Mouse (Mus musculus): ENCODE data around the gene 1110008P14Rik. TPM values are rescaled to one million over a fixed set of nuclear protein-coding genes. Genes with fewer than 3 reads are reported as not detected.

The 1110008P14Rik gene
- polyA plus RNA-seq, 1 experiment from 2014 or later: 47.8 TPM

- ATAC-seq (ENCODE audit: insufficient number of reproducible peaks, insufficient read depth, low FRiP score, low TSS enrichment, low read depth): no peak
- Histone ChIP-seq H3K27me3 (no peaks in the 10 kb centered on the region), H3K9me3 (no peaks in the 10 kb centered on the region), H3K4me2 (no peak within 1 kb of the TSS), H3K4me3 (no peak within 1 kb of the TSS), H3K9ac (peak within 1 kb of the TSS; percentile 32; the same call in 1 of the 2 replicates), H3K36me3 (no peaks in the 10 kb centered on the region), H3K27ac (no peak within 1 kb of the TSS), H3K4me1 (peaks cover 7% of the 10 kb centered on the region; the same call in 1 of the 2 replicates)
- whole genome bisulfite sequencing: 64% methylated on average over 5 of the region's 5 CpGs
Observed at GRCm38 (mm10) chr2:32387706-32388490, 6.2 kb upstream of the 1110008P14Rik start, which contains the start of gene Lcn2. Gene Lcn2 (minus strand): TSS chr2:32388252.

DNA sequence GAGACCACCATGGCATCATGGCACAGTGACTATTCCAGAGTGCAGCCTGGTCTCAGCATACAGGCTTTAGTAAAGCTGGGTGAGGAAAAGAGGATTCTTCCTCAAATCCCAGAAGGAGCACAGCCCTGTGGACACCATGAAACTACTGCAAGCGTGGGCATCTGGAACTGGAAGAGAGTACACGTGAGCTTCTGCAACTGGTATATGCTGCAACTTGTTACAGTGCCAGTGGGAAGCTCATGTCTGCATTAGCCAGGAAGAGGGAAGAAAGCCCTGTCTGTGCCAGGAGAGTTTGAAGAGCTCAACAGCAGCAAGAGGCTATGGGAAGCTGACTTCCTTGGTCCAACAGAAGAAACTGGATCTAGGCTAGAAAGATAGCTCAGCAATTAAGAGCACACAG, 951 bp upstream of the 1110008P14Rik start:
- Histone ChIP-seq H3K4me1 (peaks cover 16% of the 10 kb centered on the region), H3K36me3 (peaks cover 20% of the 10 kb centered on the region), H3K9me3 (no peaks in the 10 kb centered on the region), H3K27me3 (no peaks in the 10 kb centered on the region), H3K4me3 (0 out of 2 replicates have a peak overlapping the region, but pooled peaks have one; percentile 69), H3K9ac (0 out of 2 replicates have a peak overlapping the region, but pooled peaks have one; percentile 73), H3K4me2 (no peak overlapping the region), H3K27ac (no peak overlapping the region)
- WGBS: 83% methylated on average over 2 of the region's 2 CpGs
- no peak for ATAC-seq (ENCODE audit: insufficient number of reproducible peaks, insufficient read depth, low FRiP score, low TSS enrichment, low read depth)

- Histone ChIP-seq H3K4me1 (peaks cover 13% of the 10 kb centered on the region), H3K27me3 (no peaks in the 10 kb centered on the region), H3K27ac (no peak overlapping the region), H3K9ac (peak overlapping the region; percentile 73), H3K4me2 (peak overlapping the region; percentile 97), H3K9me3 (no peaks in the 10 kb centered on the region), H3K36me3 (peaks cover 35% of the 10 kb centered on the region), H3K4me3 (peak overlapping the region; percentile 69)
- WGBS: 1% methylated on average over 27 of the region's 27 CpGs
- no peak for ATAC-seq (ENCODE audit: insufficient number of reproducible peaks, insufficient read depth, low FRiP score, low TSS enrichment, low read depth)
Observed at GRCm38 (mm10) chr2:32381141-32381774, 480 bp downstream of the 1110008P14Rik start.

- 90% methylated on average over 7 of the region's 7 CpGs for WGBS
- H3K9me3 ChIP-seq: no peaks in the 10 kb centered on the region
- H3K36me3 ChIP-seq: peaks cover 47% of the 10 kb centered on the region
- no peak for ATAC-seq (ENCODE audit: insufficient number of reproducible peaks, insufficient read depth, low FRiP score, low TSS enrichment, low read depth)
- no peaks in the 10 kb centered on the region for H3K27me3 ChIP-seq
- peaks cover 13% of the 10 kb centered on the region for H3K4me1 ChIP-seq
- H3K27ac ChIP-seq: no peak overlapping the region
- H3K4me2 ChIP-seq: no peak overlapping the region
- no peak overlapping the region for H3K4me3 ChIP-seq
- H3K9ac ChIP-seq: no peak overlapping the region
Observed at GRCm38 (mm10) chr2:32380001-32380500, 1.7 kb downstream of the 1110008P14Rik start.

DNA sequence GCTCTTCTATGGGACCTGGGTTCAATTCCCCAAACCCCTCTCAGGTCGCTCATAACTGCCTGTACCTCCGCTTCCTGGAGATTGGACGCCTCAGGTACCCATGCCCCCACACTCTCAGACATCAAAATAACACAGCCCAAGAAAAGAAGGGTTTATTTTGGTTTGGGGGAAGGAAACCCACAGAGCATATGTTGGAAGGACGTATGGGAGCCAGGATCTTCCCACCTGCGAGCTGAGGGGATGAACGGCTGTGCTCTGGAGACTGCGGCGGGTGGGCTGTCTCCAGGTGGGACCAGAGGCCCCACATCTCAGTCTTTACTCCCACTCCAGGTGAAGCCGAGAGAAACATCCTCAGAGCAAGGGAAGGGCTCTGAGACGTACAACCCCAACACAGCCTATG, 4.8 kb downstream of the 1110008P14Rik start:
- H3K4me1 ChIP-seq: peaks cover 8% of the 10 kb centered on the region
- H3K36me3 ChIP-seq: peaks cover 74% of the 10 kb centered on the region
- H3K9me3 ChIP-seq: no peaks in the 10 kb centered on the region
- no peak for ATAC-seq (ENCODE audit: insufficient number of reproducible peaks, insufficient read depth, low FRiP score, low TSS enrichment, low read depth)
- H3K4me2 ChIP-seq: no peak overlapping the region
- no peaks in the 10 kb centered on the region for H3K27me3 ChIP-seq
- no peak overlapping the region for H3K4me3 ChIP-seq
- no peak overlapping the region for H3K27ac ChIP-seq
- no peak overlapping the region for H3K9ac ChIP-seq
- WGBS: 95% methylated on average over 10 of the region's 10 CpGs

GRCm38 (mm10) chr2:32375317-32375940, 6.3 kb downstream of the 1110008P14Rik start:
- H3K9me3 ChIP-seq: no peaks in the 10 kb centered on the region
- ATAC-seq (ENCODE audit: insufficient number of reproducible peaks, insufficient read depth, low FRiP score, low TSS enrichment, low read depth): no peak
- no peak overlapping the region for H3K4me2 ChIP-seq
- H3K4me3 ChIP-seq: no peak overlapping the region
- no peak overlapping the region for H3K27ac ChIP-seq
- no peak overlapping the region for H3K9ac ChIP-seq
- H3K36me3 ChIP-seq: peaks cover 90% of the 10 kb centered on the region
- no peaks in the 10 kb centered on the region for H3K27me3 ChIP-seq
- WGBS: 90% methylated on average over 13 of the region's 13 CpGs
- H3K4me1 ChIP-seq: no peaks in the 10 kb centered on the region

- H3K4me1 ChIP-seq: no peaks in the 10 kb centered on the region
- no peaks in the 10 kb centered on the region for H3K9me3 ChIP-seq
- no peak overlapping the region for H3K4me2 ChIP-seq
- H3K27ac ChIP-seq: no peak overlapping the region
- peaks cover 96% of the 10 kb centered on the region for H3K36me3 ChIP-seq
- H3K4me3 ChIP-seq: no peak overlapping the region
- no peak for ATAC-seq (ENCODE audit: insufficient number of reproducible peaks, insufficient read depth, low FRiP score, low TSS enrichment, low read depth)
- 79% methylated on average over 10 of the region's 10 CpGs for WGBS
- no peaks in the 10 kb centered on the region for H3K27me3 ChIP-seq
- no peak overlapping the region; the same call in 1 of the 2 replicates for H3K9ac ChIP-seq
Observed at GRCm38 (mm10) chr2:32374191-32374590, 7.5 kb downstream of the 1110008P14Rik start.

GRCm38 (mm10) chr2:32367315-32367714, 14.4 kb downstream of the 1110008P14Rik start:
- Histone ChIP-seq H3K36me3 (peaks cover 75% of the 10 kb centered on the region), H3K9me3 (no peaks in the 10 kb centered on the region), H3K27ac (no peak overlapping the region), H3K27me3 (no peaks in the 10 kb centered on the region), H3K4me1 (peaks cover 11% of the 10 kb centered on the region), H3K9ac (no peak overlapping the region), H3K4me3 (no peak overlapping the region), H3K4me2 (no peak overlapping the region)
- WGBS: 95% methylated on average over 5 of the region's 5 CpGs
- no peak for ATAC-seq (ENCODE audit: insufficient number of reproducible peaks, insufficient read depth, low FRiP score, low TSS enrichment, low read depth)

- peak overlapping the region; percentile 77 for H3K4me2 ChIP-seq
- peak overlapping the region; percentile 92 for H3K9ac ChIP-seq
- 85% methylated on average over 8 of the region's 8 CpGs for WGBS
- H3K27me3 ChIP-seq: peaks cover 9% of the 10 kb centered on the region
- peak overlapping the region; percentile 86 for H3K4me3 ChIP-seq
- no peak for ATAC-seq (ENCODE audit: insufficient number of reproducible peaks, insufficient read depth, low FRiP score, low TSS enrichment, low read depth)
- no peak overlapping the region for H3K27ac ChIP-seq
- peaks cover 26% of the 10 kb centered on the region for H3K4me1 ChIP-seq
- H3K36me3 ChIP-seq: peaks cover 43% of the 10 kb centered on the region
- H3K9me3 ChIP-seq: no peaks in the 10 kb centered on the region
Observed at GRCm38 (mm10) chr2:32364121-32364520, 17.6 kb downstream of the 1110008P14Rik start.

DNA sequence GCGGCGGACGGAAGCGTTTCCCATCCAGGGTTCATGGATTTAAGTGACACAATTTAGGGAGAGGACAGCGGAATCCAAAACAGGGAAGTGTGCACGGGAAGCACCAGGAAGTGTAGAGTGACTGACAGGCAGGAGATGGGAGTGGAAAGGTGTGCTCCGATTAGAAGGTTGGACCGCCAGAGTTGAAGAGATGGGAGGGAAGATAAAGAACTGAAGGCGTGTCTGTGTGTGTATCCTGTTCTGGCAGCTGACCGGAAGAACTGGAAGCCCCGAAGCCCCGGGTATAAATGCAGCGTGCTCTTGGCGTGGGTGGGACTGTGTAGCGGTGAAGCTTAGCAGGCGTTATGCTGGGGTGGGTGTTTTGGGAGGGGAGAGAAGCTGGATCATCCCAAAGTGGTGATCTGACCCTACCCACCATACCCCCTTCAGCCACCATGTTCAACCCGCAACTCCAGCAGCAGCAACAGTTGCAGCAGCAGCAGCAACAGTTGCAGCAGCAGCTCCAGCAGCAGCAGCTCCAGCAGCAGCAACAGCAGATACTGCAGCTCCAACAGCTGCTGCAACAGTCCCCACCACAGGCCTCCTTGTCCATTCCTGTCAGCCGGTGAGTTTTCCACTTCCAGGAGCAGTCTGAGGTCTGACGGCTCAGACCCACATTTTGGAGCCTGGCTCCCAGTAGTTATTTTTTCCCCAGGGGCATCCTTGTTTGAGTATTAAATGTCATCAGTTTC, 18.2 kb downstream of the 1110008P14Rik start:
- peak overlapping the region; percentile 86 for H3K4me3 ChIP-seq
- no peaks in the 10 kb centered on the region for H3K9me3 ChIP-seq
- H3K9ac ChIP-seq: peak overlapping the region; percentile 92
- H3K36me3 ChIP-seq: peaks cover 41% of the 10 kb centered on the region
- ATAC-seq (ENCODE audit: insufficient number of reproducible peaks, insufficient read depth, low FRiP score, low TSS enrichment, low read depth): 0 out of 2 replicates have a peak, but pooled peaks have one; percentile 3
- peak overlapping the region; percentile 77 for H3K4me2 ChIP-seq
- H3K4me1 ChIP-seq: peaks cover 26% of the 10 kb centered on the region
- 5% methylated on average over 19 of the region's 19 CpGs for WGBS
- H3K27ac ChIP-seq: peak overlapping the region; percentile 89
- H3K27me3 ChIP-seq: peaks cover 9% of the 10 kb centered on the region

All from embryonic facial prominence, embryonic 13.5 days (tissue).